Mouse (Mus musculus): ENCODE results near the gene Adgrv1. TPM values are rescaled to one million over a fixed set of nuclear protein-coding genes. Genes with fewer than 3 reads are reported as not detected.

Adgrv1 gene
- polyA plus RNA-seq, 1 experiment from 2014 or later = 7.2 TPM

DNA sequence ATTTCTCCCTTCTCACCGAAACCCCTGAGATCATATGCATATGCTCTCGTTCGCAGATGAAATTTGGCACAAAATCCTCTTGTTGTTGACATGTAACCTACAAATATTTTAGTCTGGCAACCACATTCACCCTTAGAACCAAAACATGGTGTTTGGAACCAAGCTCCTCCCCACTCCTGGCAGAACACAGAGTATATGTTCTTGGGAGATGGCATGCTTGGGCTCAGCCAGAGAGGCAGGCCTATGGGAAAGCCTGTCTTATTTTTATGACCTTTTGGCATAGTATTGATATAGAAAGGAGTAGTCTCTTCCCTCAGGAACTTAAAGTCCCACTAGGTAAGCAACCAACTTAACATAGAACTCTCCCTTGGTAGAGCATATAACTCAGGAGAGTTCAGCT is 275.7 kb downstream of the Adgrv1 start:
- Histone ChIP-seq H3K36me3 (no peaks in the 10 kb centered on the region), H3K27me3 (no peaks in the 10 kb centered on the region), H3K9me3 (no peaks in the 10 kb centered on the region), H3K27ac (no peak overlapping the region), H3K4me3 (no peak overlapping the region), H3K4me2 (replicated peaks) (no peak overlapping the region), H3K4me1 (no peaks in the 10 kb centered on the region), H3K9ac (no peak overlapping the region)
- 89% methylated on average over 3 of the region's 3 CpGs for WGBS
- no peak for ATAC-seq (ENCODE audit: insufficient number of reproducible peaks, insufficient read depth, low FRiP score, low TSS enrichment)

DNA sequence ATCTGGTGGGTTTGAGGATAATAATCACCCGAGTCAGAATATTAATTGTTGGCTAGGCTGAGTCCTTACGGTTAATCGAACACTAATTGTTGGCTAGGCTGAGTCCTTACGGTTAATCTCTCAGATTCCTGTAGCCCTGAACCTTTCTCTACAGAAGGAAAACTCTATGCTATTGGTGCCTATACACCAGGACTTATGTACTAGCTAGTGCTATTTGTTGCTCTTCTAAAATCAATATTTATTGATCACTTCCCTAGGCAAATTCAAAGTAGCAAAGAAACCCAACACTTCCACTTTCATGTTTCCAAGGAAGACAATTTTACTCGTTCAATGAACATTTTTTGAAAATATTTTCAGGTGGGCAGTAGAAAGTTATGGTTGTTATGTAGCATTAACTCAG is 278.4 kb downstream of the Adgrv1 start:
- ATAC-seq (ENCODE audit: insufficient number of reproducible peaks, insufficient read depth, low FRiP score, low TSS enrichment) = no peak
- H3K27me3 ChIP-seq = no peaks in the 10 kb centered on the region
- WGBS = 92% methylated on average over 5 of the region's 5 CpGs

DNA sequence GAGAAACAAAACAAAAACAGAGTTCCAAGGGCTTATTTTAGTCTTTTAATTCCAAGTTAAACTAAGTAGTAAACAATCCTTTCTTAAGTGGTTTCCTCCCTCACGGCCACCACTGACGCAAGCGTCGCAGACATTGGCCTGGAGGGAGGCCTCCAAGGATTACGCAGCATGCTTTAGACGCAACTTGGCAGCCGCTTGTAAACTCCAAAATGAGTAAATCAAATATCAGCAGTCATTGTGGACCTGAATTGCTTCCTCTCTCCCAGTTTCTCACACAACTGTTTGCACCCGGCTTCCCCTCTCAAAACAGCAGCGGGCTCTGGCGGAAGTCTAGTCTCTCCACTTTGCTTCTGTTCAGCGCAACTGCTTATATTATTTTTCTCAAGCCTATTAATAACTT is 280.7 kb downstream of the Adgrv1 start:
- Histone ChIP-seq H3K4me3 (no peak overlapping the region), H3K4me1 (peaks cover 2% of the 10 kb centered on the region; the same call in 1 of the 2 replicates), H3K9ac (no peak overlapping the region), H3K4me2 (replicated peaks) (no peak overlapping the region), H3K27ac (no peak overlapping the region), H3K36me3 (no peaks in the 10 kb centered on the region), H3K9me3 (no peaks in the 10 kb centered on the region), H3K27me3 (no peaks in the 10 kb centered on the region)
- ATAC-seq (ENCODE audit: insufficient number of reproducible peaks, insufficient read depth, low FRiP score, low TSS enrichment) = no peak
- 75% methylated on average over 11 of the region's 11 CpGs for WGBS

More for the DNA sequence above, 278.4 kb downstream of the Adgrv1 start:
- peaks cover 2% of the 10 kb centered on the region; the same call in 1 of the 2 replicates for H3K4me1 ChIP-seq
- no peak overlapping the region for H3K9ac ChIP-seq
- no peak overlapping the region for H3K4me2 ChIP-seq (replicated peaks)
- no peak overlapping the region for H3K27ac ChIP-seq
- H3K36me3 ChIP-seq = no peaks in the 10 kb centered on the region
- no peak overlapping the region for H3K4me3 ChIP-seq
- no peaks in the 10 kb centered on the region for H3K9me3 ChIP-seq

DNA sequence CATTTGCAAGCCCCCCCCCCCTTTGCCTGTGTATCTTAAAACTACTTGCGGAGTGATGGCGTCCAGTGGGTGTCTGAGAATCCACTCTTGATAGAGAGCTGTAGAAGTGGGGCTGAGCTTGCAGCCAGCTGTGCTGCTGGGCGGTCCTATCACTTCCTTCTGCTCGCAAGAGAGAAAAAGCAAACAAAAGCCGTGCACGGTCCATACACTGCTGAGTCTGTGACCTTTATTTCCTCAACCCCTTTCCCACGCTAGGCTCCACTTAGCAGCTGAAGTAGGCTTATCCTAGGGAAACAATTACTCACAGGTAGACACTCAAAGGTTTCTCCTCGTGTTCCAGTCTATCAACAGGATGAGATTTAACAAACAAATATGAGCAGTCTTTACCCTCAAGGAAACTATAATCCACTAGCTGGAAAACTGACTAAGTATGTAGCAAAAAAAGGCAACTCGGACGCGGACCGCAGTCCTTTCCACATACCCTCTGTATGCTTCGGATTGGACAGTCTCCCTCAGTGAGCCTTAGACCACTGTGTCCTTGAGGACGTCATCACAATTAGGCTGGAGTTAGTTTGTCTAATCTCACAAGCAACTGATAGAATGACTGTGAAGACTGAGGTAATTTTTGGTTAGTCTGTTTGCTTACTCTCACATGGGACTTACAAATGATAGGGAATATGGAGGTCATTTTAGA is 281.3 kb downstream of the Adgrv1 start:
- Histone ChIP-seq H3K4me3 (no peak overlapping the region), H3K4me1 (peaks cover 2% of the 10 kb centered on the region; the same call in 1 of the 2 replicates), H3K27me3 (no peaks in the 10 kb centered on the region), H3K36me3 (no peaks in the 10 kb centered on the region), H3K9me3 (no peaks in the 10 kb centered on the region), H3K4me2 (replicated peaks) (no peak overlapping the region; the same call in 1 of the 2 replicates), H3K9ac (no peak overlapping the region), H3K27ac (no peak overlapping the region)
- WGBS = 60% methylated on average over 14 of the region's 14 CpGs
- ATAC-seq (ENCODE audit: insufficient number of reproducible peaks, insufficient read depth, low FRiP score, low TSS enrichment) = no peak

DNA sequence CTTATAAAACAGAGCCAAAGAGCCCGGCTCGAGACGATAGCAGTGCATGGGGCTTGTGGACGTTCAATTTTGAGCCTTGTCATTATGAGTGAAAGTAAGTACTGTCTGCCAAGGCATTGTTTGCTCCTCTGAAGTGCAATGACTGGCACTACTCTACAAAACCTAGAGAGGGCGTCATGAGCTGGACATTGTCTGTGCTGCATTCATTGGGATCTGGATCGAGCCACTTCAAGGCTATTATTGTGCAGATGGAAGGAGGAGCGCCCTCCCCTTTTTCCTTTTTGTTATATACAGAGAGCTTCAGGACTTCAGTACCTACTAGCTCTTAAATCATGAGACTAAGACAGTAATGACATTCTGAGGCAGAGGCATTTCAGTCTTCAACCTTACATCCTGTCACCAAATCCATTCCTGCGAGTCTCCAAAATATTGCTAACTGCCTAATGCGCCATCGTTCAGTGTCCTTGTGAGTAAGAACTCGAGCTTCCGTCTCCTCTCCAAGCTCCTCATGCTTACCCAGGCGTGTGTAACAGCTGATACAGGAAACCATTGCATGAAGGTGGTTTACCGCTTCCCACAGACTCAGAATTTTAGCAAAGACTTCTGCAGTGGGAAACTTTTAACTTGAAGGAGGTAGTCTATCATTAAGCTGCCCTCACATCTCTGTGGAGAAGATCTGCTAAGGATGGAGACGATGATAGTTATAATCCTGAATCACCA is 285.5 kb downstream of the Adgrv1 start:
- WGBS = 92% methylated on average over 15 of the region's 15 CpGs
- Histone ChIP-seq H3K4me3 (no peak overlapping the region), H3K27me3 (no peaks in the 10 kb centered on the region), H3K27ac (no peak overlapping the region), H3K9me3 (no peaks in the 10 kb centered on the region), H3K36me3 (no peaks in the 10 kb centered on the region), H3K9ac (no peak overlapping the region), H3K4me2 (replicated peaks) (no peak overlapping the region), H3K4me1 (peaks cover 2% of the 10 kb centered on the region; the same call in 1 of the 2 replicates)
- ATAC-seq (ENCODE audit: insufficient number of reproducible peaks, insufficient read depth, low FRiP score, low TSS enrichment) = no peak

DNA sequence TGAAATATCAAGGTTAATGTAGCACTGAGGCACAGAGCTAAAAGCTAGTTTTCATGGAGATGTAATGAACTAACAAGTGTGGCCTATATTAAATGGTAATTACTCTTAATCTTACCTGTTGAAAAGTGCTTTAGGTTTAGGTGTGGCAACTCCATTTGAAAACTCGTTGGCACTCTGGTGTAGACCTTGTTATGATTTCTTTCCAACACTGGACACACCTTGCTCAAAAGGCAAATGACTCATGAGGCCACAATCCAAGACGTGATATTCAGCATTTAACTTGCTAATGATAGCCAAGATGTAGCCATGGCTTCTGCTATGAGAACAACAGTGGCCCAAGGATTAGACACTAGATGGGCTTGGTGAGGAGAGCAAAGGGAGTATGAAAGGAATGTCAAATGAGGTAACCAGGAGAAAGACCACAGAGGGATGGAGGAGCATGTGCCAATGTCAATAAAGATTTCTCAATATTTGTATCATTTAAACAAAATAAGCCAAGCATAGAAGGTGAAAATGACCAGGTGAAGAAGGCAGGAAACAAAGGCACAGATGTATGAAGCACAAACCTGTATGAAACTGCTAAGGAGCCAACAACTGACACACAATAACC is 289.9 kb downstream of the Adgrv1 start:
- Histone ChIP-seq H3K27ac (no peak overlapping the region), H3K4me3 (no peak overlapping the region), H3K9me3 (no peaks in the 10 kb centered on the region), H3K4me1 (no peaks in the 10 kb centered on the region), H3K4me2 (replicated peaks) (no peak overlapping the region), H3K36me3 (no peaks in the 10 kb centered on the region), H3K9ac (no peak overlapping the region), H3K27me3 (no peaks in the 10 kb centered on the region)
- no peak for ATAC-seq (ENCODE audit: insufficient number of reproducible peaks, insufficient read depth, low FRiP score, low TSS enrichment)
- WGBS = 73% methylated on average over 2 of the region's 2 CpGs

DNA sequence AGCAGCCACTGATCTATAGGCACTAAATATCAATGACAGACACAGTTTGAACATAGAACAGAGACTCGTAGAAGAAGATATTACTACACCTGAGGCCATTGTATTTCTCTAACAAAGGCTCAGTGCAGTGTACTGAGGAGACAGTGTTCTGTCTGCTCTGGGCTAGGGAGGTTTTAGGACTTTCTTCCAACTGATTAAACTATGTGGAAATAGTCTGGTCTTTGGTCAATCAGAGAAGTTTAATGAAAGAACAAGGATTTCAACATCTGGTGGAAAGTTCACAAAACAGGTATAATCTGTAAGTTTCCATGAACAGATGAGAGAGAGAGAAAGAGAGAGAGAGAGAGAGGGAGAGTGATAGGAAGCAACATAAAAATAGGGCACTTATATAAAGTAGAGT is 297.7 kb downstream of the Adgrv1 start:
- ATAC-seq (ENCODE audit: insufficient number of reproducible peaks, insufficient read depth, low FRiP score, low TSS enrichment) = no peak
- H3K4me3 ChIP-seq = no peak overlapping the region
- no peaks in the 10 kb centered on the region for H3K4me1 ChIP-seq
- H3K27me3 ChIP-seq = no peaks in the 10 kb centered on the region
- no peak overlapping the region for H3K9ac ChIP-seq
- H3K4me2 ChIP-seq (replicated peaks) = no peak overlapping the region
- no peak overlapping the region for H3K27ac ChIP-seq
- H3K9me3 ChIP-seq = no peaks in the 10 kb centered on the region
- no peaks in the 10 kb centered on the region for H3K36me3 ChIP-seq
- 85% methylated on average over 1 of the region's 1 CpGs for WGBS

DNA sequence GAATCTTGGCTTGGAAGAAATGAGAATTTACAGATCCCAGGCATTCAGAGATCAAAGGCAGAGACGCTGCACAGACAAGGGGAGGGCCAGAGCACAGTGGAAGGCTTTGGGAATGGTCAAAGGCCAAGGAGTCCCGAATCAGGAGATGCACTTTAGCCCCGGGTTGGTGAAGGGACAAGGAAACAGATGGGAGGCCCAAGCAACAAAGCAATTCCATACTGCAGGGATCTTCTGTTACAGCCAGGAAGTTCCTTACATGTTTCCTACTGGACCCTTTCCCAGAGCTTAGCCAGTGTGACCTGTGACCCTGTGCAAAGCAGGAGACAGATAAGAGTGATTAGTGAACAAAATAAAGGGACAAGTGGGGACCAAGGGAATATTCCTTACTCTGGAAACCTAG is 300.9 kb downstream of the Adgrv1 start:
- Histone ChIP-seq H3K9ac (no peak overlapping the region), H3K9me3 (no peaks in the 10 kb centered on the region), H3K27ac (no peak overlapping the region), H3K4me3 (no peak overlapping the region), H3K4me1 (no peaks in the 10 kb centered on the region), H3K27me3 (no peaks in the 10 kb centered on the region), H3K36me3 (no peaks in the 10 kb centered on the region), H3K4me2 (replicated peaks) (no peak overlapping the region)
- ATAC-seq (ENCODE audit: insufficient number of reproducible peaks, insufficient read depth, low FRiP score, low TSS enrichment) = no peak
- 11% methylated on average over 3 of the region's 3 CpGs for WGBS

DNA sequence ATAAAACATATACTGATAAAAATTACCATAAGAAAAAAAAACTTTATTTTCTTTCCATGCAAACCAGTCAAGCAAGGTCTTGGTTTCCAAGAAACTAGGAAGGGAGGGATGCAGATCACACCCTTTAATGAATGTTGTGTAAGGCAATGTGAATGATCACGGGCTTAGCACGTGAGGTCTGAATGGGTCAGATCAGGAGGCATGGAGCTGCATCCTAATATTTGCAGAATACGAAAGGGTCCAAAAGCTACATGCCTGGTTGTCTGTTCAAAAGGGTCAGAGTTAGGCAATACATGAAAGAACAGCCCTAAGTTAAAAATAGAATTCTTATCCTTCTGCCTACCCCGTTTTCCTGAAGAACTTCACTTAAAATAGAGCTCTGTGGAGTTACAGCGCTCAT is 303.2 kb downstream of the Adgrv1 start:
- no peak overlapping the region for H3K4me3 ChIP-seq
- H3K9me3 ChIP-seq = no peaks in the 10 kb centered on the region
- no peaks in the 10 kb centered on the region for H3K4me1 ChIP-seq
- H3K9ac ChIP-seq = no peak overlapping the region
- H3K27ac ChIP-seq = no peak overlapping the region
- H3K27me3 ChIP-seq = no peaks in the 10 kb centered on the region
- H3K36me3 ChIP-seq = no peaks in the 10 kb centered on the region
- 91% methylated on average over 5 of the region's 5 CpGs for WGBS
- ATAC-seq (ENCODE audit: insufficient number of reproducible peaks, insufficient read depth, low FRiP score, low TSS enrichment) = no peak
- no peak overlapping the region for H3K4me2 ChIP-seq (replicated peaks)

DNA sequence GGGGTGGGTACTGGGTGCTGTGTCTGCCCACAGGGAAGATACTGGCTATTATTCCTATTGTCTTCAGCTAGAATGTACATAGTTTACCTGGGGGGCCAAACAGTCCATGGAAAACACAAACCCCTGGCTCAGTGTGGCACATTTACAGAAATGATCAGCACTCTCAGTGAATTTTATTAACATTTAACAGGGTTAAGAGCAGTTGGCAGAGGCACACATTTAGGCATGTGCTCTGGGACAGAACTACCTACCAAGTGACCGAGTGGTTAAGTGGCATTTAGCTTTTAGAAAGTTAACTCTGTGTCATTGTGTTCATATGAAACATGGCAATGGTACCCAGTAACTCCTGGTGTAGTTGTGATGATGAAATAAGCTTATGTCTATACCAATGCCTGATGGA is 304.8 kb downstream of the Adgrv1 start:
- H3K27ac ChIP-seq = no peak overlapping the region
- H3K27me3 ChIP-seq = no peaks in the 10 kb centered on the region
- no peaks in the 10 kb centered on the region for H3K9me3 ChIP-seq
- H3K4me2 ChIP-seq (replicated peaks) = no peak overlapping the region
- 90% methylated on average over 1 of the region's 1 CpGs for WGBS
- H3K36me3 ChIP-seq = no peaks in the 10 kb centered on the region
- no peaks in the 10 kb centered on the region for H3K4me1 ChIP-seq
- ATAC-seq (ENCODE audit: insufficient number of reproducible peaks, insufficient read depth, low FRiP score, low TSS enrichment) = no peak
- H3K9ac ChIP-seq = no peak overlapping the region
- no peak overlapping the region for H3K4me3 ChIP-seq

DNA sequence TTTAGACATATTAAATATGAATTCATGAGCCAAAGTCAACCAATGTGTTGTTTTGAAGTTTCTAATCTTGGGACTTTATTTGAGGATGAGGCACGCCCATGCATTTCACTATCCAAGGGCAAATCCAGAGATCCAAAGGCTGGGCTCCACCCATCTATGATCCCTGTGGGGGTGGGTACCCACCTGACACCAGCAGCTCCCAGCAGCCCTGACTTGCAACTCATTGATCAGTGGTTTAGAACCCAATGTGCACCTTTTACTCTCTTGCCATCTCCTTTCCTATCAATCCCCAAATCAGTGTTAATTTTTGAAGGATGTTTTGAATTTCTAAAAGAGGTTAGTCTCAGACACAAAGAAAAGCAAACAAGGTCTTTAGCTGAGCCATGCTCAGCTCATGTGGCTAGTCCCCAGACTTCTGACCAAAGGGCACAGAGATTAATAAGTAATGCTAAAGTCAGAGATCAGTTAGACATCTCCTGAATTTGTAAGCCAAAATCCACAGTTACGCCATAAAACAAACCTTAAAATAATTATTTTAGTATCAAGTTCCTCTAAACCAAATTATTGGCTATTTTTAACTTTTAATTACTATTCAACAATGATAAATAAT is 307.2 kb downstream of the Adgrv1 start:
- no peaks in the 10 kb centered on the region for H3K4me1 ChIP-seq
- no peak overlapping the region for H3K4me3 ChIP-seq
- WGBS = 83% methylated on average over 2 of the region's 2 CpGs
- no peak overlapping the region for H3K9ac ChIP-seq
- no peak overlapping the region for H3K4me2 ChIP-seq (replicated peaks)
- no peak for ATAC-seq (ENCODE audit: insufficient number of reproducible peaks, insufficient read depth, low FRiP score, low TSS enrichment)
- H3K9me3 ChIP-seq = no peaks in the 10 kb centered on the region
- H3K27me3 ChIP-seq = no peaks in the 10 kb centered on the region
- H3K27ac ChIP-seq = no peak overlapping the region
- no peaks in the 10 kb centered on the region for H3K36me3 ChIP-seq

Measured in embryonic facial prominence, embryonic 12.5 days (tissue).